Mouse (Mus musculus) c-Kit-positive CD71-negative TER-119-negative erythroid progenitor cells, embryonic 14.5 days (primary cell): Measurements from ENCODE around the gene Fam133b.
A peak's percentile ranks its signal among the peaks of the same experiment; 100 is the strongest.

Experiments
- DNase-seq: peaks from one replicate; pipeline ENCODE4 v3.0.0-alpha.2; 2013; ENCODE audit warnings: low read depth

The Fam133b gene

GRCm38 (mm10) chr5:3543629-3544479 is at the start of gene Fam133b:
Fam133b (plus strand) TSS chr5:3543833.
- peak; percentile 87 for DNase-seq

GRCm38 (mm10) chr5:3493968-3494367 is 49.7 kb upstream of the Fam133b start:
- no peak for DNase-seq

GRCm38 (mm10) chr5:3494452-3495187 is 49.0 kb upstream of the Fam133b start:
- DNase-seq = no peak

DNA sequence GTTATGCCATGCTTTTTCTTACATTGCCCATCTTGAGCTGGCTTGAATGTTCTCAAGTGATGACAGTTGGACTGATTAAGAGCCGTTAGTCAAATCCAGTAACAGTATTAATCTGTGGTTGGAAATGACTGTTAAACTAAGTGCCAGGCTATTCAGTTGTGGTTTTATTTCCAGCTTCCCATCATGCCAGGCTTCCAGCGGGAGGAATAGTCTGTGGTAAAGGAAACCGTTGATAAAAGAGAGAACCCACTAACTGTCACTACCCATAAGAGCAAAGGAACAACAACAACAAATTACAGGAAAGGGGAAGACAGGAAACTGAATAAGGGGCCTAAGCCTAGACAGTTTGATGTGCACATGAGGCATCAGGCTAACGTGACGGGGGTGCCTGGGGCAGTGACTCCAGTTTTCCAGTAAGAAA is 46.1 kb upstream of the Fam133b start:
- DNase-seq = no peak

DNA sequence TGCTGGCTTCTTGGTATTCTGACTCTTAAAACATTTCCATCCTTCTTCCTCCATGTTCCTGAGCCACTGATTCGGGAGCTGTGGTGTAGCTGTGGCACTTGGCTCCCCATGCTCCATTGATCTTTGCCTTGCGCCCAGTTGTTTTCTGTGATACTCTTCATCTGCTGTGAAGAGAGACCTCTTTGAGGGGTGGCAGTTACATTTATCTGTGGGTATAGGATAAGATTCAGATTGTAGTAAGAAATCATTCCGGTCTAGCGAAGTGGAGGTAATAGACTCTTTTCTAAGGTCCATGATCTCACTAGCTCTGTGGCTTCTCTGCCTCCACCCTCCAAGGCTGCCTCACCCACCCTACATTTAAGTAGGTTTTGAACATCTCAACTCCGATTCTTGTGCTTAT is 43.3 kb upstream of the Fam133b start:
- DNase-seq = no peak

DNA sequence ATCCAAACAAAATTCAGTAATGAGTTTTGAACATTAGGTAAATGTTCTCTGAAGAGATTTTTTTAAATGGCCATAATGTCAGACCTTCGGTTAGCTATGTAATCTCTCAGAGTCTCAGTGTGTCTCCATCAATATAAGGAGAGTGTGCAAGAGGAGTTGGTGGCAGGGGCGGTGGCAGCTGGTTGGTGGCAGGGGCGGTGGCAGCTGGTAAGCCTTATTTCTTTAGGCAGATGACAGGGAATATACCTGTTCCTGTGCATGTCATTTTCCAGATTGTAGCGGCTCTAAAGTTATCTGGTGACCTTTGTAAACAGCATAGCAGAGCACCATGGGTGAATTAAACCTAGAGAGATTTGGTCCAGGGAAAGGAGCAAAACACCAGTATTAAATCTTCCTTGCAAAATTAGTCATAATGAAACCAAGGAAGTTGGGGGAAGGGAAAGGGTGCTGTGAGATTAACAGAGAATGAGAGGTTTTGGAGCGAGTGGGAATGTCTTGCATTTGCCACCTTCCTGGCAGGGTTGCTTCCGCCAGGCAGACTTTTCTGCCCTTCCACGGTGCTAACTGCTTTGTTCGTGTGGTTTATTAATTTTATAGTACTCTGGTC is 42.6 kb upstream of the Fam133b start:
- no peak for DNase-seq

GRCm38 (mm10) chr5:3501564-3502001 is 42.0 kb upstream of the Fam133b start:
- DNase-seq = peak; percentile 59

GRCm38 (mm10) chr5:3502610-3503350 is 40.9 kb upstream of the Fam133b start:
- peak; percentile 79 for DNase-seq

DNA sequence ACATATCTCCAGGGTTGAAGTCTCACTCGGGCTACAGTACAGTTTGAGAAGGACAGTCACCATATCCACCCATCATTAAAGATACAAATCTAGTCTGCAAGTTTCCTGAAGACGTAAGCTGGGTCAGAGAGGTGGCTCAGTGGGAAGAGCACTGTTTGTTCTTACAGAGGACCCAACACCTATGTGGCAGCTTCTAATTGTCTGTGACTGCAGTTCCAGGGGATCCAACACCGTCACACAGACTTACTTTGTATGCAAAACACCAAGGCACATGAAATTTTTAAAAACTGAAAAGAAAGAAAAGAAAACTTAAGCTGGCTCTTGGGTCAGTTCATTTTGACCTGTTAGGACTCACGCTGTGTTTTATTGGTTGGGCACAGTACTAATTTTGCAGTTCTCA is 40.3 kb upstream of the Fam133b start:
- no peak for DNase-seq

- no peak for DNase-seq
Measured at GRCm38 (mm10) chr5:3503836-3504323, 39.8 kb upstream of the Fam133b start.

GRCm38 (mm10) chr5:3504453-3504852 is 39.2 kb upstream of the Fam133b start:
- no peak for DNase-seq

DNA sequence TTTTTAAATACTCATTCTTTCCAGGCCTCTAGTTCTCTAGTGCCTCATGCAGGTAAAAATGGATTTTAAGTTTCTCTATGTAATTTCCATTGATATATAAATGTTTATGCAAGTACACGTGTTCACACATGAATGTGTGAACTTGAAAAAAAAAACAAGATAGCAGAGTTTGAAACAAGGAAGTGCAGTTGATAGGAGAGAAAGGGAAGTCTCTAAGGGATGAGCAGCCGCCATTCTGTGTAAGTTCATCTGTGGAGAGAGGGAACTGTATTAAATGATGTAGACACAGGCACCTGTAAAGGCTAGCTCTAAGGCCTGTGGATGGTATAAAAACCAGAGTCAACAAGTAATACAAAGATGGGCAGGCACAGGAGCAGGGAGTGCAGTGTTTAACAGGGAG is 38.1 kb upstream of the Fam133b start:
- DNase-seq = no peak

DNA sequence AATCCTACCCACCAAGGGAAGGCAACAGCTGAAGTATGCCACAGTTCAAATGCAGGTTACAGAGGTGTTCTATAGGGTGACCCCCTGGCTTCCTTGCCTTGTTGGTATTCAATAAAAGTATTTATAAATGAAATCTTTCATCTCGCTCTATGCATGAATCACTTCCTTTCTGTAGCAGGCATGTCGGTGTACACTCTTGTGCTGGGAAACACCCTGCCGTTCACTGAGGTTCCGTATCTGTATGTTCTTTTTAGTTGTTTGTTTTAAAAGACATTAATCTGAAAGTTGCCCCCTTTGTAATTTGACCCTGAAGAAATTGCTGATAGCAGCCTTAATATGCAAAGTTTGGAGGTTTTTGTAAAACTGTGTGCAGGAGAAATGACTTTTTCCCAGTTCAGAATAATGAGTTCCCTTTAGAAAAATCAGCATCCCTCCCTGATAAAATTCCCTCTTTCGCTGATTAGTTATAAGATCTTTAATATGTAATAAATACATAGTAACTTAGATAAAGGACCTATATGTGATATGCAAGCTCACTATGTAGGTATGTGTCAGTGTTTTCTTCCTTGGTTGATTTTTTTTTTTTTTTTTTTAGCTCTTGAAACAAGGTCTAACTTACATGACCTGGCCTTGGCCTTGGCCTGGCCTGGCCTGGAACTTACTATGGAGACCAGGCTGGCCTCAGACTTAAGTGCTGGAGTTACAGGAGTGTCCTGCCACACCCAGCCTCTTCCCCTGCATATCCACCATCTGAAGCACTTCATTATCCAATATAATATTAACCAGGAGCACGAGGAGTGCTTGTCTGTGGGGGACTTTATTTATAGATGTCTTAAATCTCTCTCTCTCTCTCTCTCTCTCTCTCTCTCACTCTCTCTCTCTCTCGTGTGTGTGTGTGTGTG is 34.9 kb upstream of the Fam133b start:
- DNase-seq = no peak

DNA sequence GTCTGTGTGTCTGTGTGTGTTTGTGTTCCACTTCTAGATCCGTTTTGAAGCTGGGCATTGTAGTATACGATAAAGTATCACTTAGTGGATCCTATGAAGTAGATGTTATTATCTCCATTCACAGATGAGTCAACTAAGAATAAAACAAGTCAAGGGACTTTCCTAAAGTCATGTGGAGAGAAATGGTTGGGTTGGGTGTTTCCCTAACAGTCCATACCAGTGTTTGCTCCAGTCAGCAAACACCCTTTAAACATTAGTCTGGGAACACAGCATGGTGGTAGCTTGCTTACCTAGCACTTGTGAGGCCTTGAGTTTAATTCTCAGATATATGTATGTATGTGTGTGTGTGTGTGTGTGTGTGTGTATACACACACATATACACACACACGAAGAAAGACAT is 34.1 kb upstream of the Fam133b start:
- DNase-seq = no peak

DNA sequence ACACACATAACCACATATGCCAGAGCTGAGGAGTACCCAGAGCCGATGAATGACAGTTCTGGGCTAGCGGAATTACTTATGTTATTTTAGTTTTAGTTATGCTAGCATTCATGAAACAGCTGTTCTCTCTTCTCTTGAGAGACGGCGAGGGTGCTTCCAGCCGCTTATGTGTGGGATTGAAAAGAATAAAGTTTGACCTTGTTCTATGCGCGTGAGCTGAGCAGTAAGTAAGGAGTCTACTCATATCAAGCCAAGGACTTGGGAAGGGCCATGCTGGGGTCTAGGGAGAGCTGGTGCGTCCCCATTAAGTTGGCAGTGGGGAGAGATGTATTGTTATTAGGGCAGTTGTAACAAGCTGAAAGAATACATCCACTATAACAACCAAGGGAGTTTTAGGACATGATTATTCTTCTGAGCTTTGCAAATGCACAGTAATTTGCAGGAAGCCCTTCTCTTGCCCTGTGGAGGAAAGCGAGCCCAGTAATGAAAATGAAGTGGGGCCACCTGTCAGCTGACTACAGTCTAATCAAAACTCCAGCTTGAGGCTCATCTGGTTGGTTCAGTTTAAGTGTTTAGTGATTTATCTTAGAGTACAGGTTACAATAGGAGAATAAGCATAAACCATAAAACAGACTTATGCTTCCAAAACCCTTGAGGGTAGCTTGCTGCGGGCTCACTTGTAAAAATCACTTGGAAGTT is 32.4 kb upstream of the Fam133b start:
- DNase-seq = no peak

DNA sequence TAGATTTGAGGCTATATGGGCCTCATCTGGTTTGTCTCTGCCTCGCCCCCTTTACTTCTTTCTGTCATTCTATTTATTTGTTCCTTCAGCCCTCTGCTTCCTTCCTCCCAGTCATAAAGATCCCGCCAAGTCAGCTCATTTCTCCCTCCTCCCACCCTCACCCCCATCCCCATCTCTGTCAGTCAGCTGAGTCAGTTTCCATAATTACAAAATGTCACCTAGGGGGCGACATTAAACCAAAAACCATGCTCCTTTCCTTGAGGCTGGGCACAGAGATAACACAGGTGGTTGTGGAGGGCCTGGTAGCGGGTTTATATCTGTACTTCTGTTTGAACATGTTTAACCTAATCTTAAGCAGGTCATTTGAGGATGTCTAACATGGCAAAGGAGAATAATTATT is 31.0 kb upstream of the Fam133b start:
- DNase-seq = no peak

- no peak for DNase-seq
Measured at GRCm38 (mm10) chr5:3514901-3515311, 28.7 kb upstream of the Fam133b start.

- DNase-seq = no peak
Measured at GRCm38 (mm10) chr5:3515477-3515876, 28.2 kb upstream of the Fam133b start.

DNA sequence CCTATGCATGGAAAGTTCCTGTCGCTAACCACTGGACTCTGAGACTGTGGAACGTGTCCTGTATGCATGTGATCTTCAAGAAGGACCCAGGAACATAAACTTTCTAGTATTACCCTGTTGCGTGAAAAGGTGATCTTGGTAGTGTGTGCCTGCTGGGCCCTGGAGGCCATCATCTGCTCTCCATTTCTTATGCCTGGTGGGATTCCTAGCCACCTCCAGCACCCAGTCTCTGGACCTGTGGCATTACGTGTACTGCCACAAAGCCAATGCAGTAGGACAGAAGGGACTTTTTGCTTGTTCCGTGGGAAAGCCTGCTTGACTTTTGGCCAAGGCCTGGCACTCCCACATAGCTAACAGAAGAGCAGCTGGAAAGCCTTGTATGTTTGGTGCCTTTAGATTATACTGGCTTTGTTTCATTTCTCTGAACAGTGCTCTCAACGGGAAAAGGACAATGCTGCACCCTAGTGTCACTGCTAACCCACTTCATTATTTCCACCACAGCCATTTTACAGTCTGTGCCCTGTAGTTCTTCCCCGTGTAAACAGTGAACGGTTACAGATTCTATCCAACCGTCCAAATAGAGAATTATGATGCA is 27.1 kb upstream of the Fam133b start:
- DNase-seq = no peak
